Mouse (Mus musculus): ENCODE measurements around the gene Gdpd5. TPM values are rescaled to one million over a fixed set of nuclear protein-coding genes. Genes with fewer than 3 reads are reported as not detected.

The Gdpd5 gene
- polyA plus RNA-seq, 1 experiment: 15.8 TPM

DNA sequence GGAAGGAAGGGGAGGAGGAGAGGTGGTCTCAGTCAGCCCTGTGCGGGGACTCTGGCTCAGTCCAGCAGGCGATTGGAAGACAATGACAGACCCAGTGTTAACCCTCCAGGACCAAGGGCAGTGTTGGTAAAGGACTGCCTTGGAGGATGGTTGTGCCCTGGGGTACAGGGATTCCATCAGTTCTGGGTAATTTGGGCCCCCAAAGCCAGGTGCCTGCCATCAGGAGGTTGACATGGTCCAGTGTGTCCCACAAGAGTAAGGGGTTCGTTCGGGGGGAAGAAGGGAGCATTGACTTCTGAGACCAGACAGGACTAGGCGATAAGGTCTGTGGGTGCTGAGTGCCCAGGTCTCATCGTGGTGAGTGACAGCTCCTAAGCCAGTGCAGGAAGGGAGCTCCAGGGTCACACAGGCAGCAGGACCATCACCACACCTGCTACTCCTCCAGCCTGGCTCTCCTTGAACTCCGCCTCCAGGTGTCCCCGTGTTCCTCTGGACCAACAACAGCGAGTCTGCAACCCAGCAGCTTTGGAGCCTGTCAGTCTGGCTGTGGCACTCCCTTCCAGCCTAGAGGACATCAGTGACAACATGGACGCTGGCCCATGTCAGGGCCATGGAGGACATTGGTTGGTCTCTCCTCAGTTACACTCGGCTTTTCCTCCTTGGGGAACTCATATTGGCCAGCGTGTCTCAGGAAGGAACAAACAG, 23.0 kb downstream of the Gdpd5 start:
- no peak for DNase-seq (ENCODE audit: low spot score)

GRCm38 (mm10) chr7:99405386-99406155, 24.4 kb downstream of the Gdpd5 start:
- DNase-seq (ENCODE audit: low spot score): no peak

GRCm38 (mm10) chr7:99407598-99407997, 26.4 kb downstream of the Gdpd5 start:
- no peak for DNase-seq (ENCODE audit: low spot score)

DNA sequence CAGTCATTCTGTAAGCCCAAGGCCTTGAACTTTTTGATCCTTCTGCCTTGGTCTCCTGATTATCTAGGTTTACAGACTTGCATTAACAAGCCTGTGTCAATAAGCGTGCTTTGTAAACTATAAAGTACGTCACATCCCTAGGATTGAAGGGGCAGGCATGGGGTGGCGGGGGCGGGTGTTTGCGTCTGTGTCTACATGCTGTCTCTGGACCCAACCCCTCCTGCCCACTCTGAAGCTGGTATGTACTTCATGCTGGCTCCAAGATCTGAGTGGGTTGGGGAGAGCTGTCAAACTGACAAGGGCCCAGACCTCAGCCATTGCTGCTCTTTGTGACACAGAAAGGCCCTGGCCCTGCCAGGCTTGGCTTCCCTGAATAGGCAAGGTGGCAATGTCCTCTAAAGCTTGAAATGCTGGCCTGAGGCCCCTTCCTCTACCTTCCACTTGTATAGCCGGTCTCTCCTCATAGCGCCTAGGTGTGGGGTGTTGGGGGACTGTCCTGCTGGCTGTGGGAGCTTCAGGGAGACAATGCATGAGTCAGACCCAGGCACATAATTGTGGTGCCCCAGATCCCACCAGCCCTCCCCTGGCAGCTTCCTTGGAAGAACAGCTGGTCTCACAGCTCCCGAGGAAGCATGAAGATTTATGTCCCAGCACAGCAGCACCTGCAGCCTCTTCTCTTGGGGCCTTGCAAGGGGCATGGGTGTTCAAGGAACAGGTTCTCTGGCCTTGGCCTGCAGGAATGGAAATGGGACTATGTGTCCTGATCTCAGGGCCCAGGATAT, 28.4 kb downstream of the Gdpd5 start:
- no peak for DNase-seq (ENCODE audit: low spot score)

DNA sequence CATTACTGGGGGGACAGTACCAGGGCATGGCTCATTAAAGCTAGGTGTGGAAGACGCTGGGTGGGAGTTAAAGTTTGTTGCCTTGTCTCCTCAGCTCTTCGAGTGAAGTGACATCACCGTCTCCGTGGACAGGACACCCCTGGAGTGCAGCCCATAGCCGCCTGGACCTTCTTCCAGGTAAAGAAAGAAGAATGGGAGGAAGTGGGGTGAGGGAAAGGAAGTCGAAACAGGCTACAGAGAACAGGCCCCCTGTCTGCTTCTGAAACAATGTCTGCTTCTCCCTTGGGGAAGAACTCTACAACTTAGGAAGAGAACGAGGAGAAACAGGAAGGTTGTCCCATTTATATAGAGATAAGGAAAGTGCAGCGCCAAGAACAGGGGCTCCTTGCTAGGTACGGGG, 29.1 kb downstream of the Gdpd5 start:
- DNase-seq (ENCODE audit: low spot score): no peak

DNA sequence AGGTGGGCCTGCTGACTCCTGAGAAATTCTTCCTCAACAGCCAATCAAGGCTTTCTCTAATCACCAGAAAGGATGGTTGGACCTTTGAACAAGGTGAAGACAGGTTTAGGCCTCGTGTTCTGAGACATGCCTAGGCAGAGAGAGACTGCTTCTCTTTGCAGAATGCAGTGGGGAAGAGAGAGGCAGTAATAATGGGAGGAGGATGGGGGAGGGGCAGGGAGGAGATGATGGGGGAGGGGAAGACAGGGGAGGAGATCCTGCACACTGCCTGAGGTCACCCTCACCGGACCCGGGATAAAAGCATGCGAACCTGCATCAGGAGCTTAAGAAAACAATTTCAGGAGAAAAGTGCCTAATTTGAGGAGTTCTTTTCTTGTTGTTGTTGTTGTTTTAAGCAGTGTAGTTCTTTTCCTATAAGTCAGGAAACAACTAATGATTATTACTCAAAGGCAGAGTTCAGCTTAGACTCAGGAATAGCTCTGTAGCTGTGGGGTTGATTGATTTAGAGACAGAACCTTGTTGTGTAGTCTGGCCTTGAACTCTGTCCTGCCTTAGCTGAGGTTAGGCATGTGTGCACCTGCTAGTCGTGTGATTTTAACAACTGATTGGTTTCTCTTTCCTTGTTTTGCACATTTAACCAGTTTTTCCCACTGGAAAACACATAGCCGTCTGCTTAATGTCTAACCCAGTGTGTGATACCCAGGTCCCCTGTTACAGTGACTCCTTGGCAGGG, 30.0 kb downstream of the Gdpd5 start:
- no peak for DNase-seq (ENCODE audit: low spot score)

- no peak for DNase-seq (ENCODE audit: low spot score)
Observed at GRCm38 (mm10) chr7:99415045-99415444, 33.8 kb downstream of the Gdpd5 start.

GRCm38 (mm10) chr7:99419311-99419710, 38.1 kb downstream of the Gdpd5 start:
- no peak for DNase-seq (ENCODE audit: low spot score)

DNA sequence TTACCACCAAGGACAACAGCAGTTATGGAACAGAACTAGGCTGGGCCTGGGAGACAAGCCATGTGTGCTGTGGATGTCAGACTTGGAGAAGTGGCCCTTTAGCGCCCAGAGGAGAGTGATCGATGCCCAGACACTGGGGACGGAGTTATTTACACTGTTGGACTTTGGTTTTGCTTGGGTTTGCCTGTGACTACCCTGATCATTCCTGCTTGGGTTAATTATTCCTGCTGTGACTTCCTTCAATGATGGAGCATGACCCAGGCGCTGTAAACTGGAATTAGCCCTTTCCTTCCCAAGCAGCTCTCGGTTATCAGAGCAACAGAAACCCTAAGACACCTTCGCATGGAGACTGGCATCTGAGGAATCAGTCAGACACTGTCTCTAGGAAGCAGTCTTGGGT, 39.8 kb downstream of the Gdpd5 start:
- DNase-seq (ENCODE audit: low spot score): no peak

- DNase-seq (ENCODE audit: low spot score): peak; percentile 48
Observed at GRCm38 (mm10) chr7:99424538-99425155, 43.4 kb downstream of the Gdpd5 start.

GRCm38 (mm10) chr7:99425706-99426105, 44.5 kb downstream of the Gdpd5 start:
- no peak for DNase-seq (ENCODE audit: low spot score)

DNA sequence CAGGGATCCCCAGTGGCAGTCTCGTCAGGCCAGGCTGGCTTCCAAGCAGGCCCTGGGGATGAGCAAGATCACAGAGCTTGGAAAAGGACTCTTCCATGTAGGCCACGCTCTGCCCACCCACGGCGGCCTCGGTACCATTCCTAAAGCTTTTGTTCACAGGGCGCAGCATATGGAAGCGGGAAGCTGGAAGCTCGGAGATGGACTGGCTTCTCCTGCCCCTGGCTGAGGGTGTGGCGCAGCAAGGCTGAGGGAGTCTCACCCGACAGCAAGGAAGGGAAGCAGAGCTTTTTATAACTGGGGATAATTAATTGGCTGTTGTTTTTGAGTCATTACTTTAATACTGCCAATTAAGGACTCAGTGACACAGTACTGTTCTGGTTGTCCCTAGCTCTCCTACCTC, 45.8 kb downstream of the Gdpd5 start:
- DNase-seq (ENCODE audit: low spot score): no peak

DNA sequence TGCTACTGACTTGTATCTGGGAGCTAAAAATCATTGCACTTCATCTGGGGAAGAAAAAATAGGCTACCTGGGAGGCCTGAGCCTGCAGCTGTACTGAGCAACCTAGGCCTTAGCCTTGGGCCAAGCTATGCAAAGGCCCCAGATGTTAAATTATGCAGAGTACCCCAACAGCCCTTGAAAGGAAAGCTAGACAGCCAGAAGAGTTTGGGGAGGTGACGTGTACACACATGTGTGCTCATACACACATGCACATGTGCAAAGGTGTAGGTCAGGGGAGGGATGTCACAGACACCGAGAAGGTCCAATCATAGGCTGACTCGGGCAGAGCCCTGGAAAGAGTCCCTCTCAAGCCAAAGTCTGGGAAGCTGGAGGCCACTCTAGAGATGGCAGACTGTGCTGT, 46.8 kb downstream of the Gdpd5 start:
- DNase-seq (ENCODE audit: low spot score): no peak

DNA sequence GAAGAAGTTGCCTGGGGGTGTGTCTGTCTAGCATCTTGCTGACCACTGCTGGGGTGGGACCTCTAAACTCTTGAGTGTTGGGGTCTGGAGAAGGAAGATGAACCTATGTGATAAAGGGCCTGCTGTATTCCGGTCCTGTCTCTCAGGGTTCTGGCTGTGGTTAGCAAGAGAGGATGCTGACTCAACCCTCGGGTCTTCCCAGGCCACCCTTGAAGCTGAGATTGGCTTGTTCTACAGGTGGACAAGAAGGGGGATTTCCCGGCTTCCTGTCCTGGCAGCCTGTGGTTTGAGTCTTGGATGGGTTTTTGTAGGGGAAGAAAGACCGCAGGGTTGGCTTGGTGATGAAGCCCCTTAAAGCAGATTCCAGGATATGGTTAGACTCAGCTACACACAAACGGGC, 47.6 kb downstream of the Gdpd5 start:
- no peak for DNase-seq (ENCODE audit: low spot score)

- DNase-seq (ENCODE audit: low spot score): no peak
Observed at GRCm38 (mm10) chr7:99429786-99430185, 48.6 kb downstream of the Gdpd5 start.

DNA sequence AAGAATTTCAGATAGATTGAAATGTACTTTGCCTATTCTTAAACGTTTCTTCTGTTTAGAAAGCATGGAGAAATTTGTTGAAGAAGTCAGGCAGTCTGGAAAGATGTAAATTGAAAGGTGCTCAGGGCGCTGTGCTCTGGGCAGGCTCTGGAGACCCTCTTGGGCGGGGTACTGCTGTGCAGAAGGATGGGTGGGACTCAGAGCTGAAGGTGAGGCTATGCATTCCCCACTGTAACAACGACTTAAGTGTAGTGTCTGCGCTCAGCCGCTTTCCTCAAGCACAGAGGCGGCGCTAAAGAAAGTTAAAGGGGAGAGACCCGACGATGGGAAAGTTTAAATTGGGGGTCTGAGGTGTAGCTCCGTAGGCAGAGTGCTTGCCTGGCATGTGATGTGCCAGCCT, 49.0 kb downstream of the Gdpd5 start:
- no peak for DNase-seq (ENCODE audit: low spot score)

DNA sequence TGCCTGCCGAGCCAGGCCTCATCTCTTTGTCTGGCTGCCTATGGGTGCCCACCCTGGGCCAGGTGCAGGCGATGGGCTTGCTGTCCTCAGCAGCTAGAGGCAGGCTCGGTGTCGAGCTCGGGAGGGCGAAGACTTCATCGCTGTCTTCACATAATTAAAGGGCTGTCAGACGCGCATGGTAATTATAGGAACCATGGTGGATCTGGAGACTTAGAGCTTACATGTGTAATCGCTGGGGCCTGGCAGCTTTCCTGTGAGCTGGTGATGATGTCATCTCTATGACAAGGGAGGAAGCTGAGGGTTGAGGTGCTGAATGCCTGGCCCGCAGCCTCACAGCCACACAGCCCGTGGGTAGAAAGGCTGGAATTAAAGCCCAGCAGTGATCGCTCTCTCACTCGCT, 51.0 kb downstream of the Gdpd5 start:
- DNase-seq (ENCODE audit: low spot score): no peak

GRCm38 (mm10) chr7:99432863-99433262, 51.6 kb downstream of the Gdpd5 start:
- DNase-seq (ENCODE audit: low spot score): no peak

- no peak for DNase-seq (ENCODE audit: low spot score)
Observed at GRCm38 (mm10) chr7:99434672-99435250, 53.5 kb downstream of the Gdpd5 start.

DNA sequence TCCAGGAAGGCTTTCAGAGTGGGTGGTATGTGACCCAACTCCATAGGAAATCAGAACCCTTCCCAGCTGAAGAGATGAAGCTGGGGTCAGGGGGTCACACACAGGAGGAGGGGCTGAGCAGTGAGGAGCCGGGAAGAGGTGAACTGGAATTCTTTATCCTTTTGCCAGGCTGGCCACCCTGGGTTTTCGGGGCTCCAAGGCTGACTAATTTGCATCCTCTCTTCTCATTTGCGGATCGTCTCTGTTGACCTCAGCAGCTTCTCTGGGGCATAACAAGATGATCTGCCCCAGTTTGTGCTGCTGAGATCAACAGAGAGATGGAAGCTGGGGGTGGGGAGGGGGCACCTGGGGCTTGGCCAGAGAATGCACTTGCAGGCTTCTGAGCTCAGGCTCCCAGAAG, 55.3 kb downstream of the Gdpd5 start:
- no peak for DNase-seq (ENCODE audit: low spot score)

DNA sequence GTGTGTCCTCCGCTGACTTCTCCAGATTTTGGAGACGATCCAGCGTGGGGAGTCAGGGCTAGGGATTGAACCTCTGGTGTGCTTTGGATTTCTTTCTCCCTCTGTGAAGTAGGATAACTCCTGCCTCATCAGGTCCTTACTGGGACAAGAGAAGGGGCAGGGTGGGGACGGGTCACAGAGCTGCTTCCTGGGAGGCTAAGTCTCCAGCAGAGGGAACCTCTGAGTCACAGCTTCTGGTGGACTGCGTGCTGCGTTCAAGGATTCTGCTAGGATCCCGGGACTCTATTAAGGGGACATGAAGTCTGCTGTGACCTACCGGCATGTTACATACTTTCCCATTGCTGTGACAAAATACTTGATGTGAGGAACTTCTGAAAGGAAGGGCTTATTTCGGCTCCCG, 57.7 kb downstream of the Gdpd5 start:
- DNase-seq (ENCODE audit: low spot score): no peak
